ENCODE assay signal across 13 mouse cellular contexts in the genomic region with DNA sequence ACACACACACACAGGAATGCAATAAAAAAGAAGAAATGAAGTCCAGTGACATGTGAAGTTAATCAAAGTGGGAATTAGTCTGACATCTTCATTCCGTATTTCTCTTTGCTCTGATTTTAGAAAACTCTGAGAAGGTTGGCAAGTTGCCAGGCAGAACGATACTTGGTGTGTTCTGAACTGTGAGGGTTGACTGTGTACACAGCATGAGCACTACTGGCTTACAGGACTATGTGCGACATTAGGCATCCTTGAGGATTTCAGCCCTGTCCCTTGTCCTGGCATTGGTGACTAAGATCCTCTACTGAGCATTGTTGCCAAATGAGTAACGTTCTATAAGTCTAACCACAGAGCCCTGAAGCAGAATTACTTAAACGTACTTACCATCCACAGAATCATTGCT.
DNase-seq lines count a peak whose midpoint lies in the region; ATAC-seq and TF ChIP-seq lines count a peak whose summit lies in the region.
"Had no signal": no experiment of that assay in that cellular context is flagged by ENCODE, and none has a peak within 500 bp of the region (broad histone marks: within the 10 kb centered on the region; RNA-seq: fewer than 3 reads in every experiment).

No protein-coding gene starts in this region.

- no peaks in the 10 kb centered on the region for H3K4me1 ChIP-seq in forebrain, embryonic 14.5 days (ENCODE audit: control insufficient read depth, insufficient read depth, low read length)
- no peaks in the 10 kb centered on the region for H3K4me1 ChIP-seq in forebrain, embryonic 16.5 days (replicated peaks; ENCODE audit: control insufficient read depth, insufficient read depth, low read length)
- H3K4me1 ChIP-seq in intestine, postnatal 0 days (replicated peaks; ENCODE audit: control insufficient read depth, insufficient read depth, low read length): no peaks in the 10 kb centered on the region
- H3K4me1 ChIP-seq: forebrain, embryonic 12.5 days had no signal

- no peak overlapping the region for H3K4me2 ChIP-seq in forebrain, embryonic 14.5 days (ENCODE audit: low read length)
- H3K4me2 ChIP-seq in forebrain, embryonic 16.5 days (ENCODE audit: low read length): no peak overlapping the region
- no peak overlapping the region for H3K4me2 ChIP-seq in intestine, postnatal 0 days (replicated peaks; ENCODE audit: low read depth)
- H3K4me2 ChIP-seq: forebrain, embryonic 12.5 days; hindbrain, embryonic 15.5 days had no signal

- no peak overlapping the region for H3K9ac ChIP-seq in forebrain, embryonic 14.5 days (ENCODE audit: low read length)
- no peak overlapping the region for H3K9ac ChIP-seq in forebrain, embryonic 16.5 days (replicated peaks; ENCODE audit: low read depth, low read length)
- no peak overlapping the region for H3K9ac ChIP-seq in intestine, postnatal 0 days (ENCODE audit: low read depth, low read length)
- H3K9ac ChIP-seq: forebrain, embryonic 12.5 days; hindbrain, embryonic 15.5 days had no signal

- no peak overlapping the region for H3K4me3 ChIP-seq in forebrain, embryonic 14.5 days (ENCODE audit: low read depth, low read length)
- H3K4me3 ChIP-seq in forebrain, embryonic 16.5 days (replicated peaks; ENCODE audit: low read length): no peak overlapping the region
- H3K4me3 ChIP-seq in intestine, postnatal 0 days (ENCODE audit: low read depth, low read length): no peak overlapping the region
- H3K4me3 ChIP-seq: forebrain, embryonic 12.5 days; hindbrain, embryonic 15.5 days had no signal

- no peak; the same call in 1 of the 2 replicates for ATAC-seq in forebrain, embryonic 14.5 days
- no peak for ATAC-seq in forebrain, embryonic 16.5 days
- no peak for ATAC-seq in intestine, postnatal 0 days

- no peak for TF ChIP-seq CTCF in intestine, postnatal 0 days (IDR thresholded peaks at IDR 0.05; ENCODE audit: low read depth)

- no peaks in the 10 kb centered on the region for H3K27me3 ChIP-seq in forebrain, embryonic 14.5 days (replicated peaks; ENCODE audit: control insufficient read depth, insufficient read depth, low read length)
- H3K27me3 ChIP-seq in forebrain, embryonic 16.5 days (replicated peaks; ENCODE audit: control insufficient read depth, insufficient read depth, low read length): no peaks in the 10 kb centered on the region
- no peaks in the 10 kb centered on the region for H3K27me3 ChIP-seq in intestine, postnatal 0 days (replicated peaks; ENCODE audit: control insufficient read depth, insufficient read depth, low read length)
- H3K27me3 ChIP-seq: CH12.LX; forebrain, embryonic 12.5 days; hindbrain, embryonic 15.5 days had no signal

- 40% methylated on average over 5 of the region's 5 CpGs for whole genome bisulfite sequencing in forebrain, embryonic 14.5 days
- WGBS in forebrain, embryonic 16.5 days: 33% methylated on average over 5 of the region's 5 CpGs
- 47% methylated on average over 5 of the region's 5 CpGs for WGBS in intestine, postnatal 0 days

- H3K9me3 ChIP-seq in forebrain, embryonic 14.5 days (replicated peaks; ENCODE audit: control insufficient read depth, low read length): no peaks in the 10 kb centered on the region
- no peaks in the 10 kb centered on the region for H3K9me3 ChIP-seq in forebrain, embryonic 16.5 days (ENCODE audit: control insufficient read depth, low read length)
- H3K9me3 ChIP-seq in intestine, postnatal 0 days (ENCODE audit: control insufficient read depth): no peaks in the 10 kb centered on the region
- H3K9me3 ChIP-seq: forebrain, embryonic 12.5 days; hindbrain, embryonic 15.5 days had no signal

- DNase-seq in forebrain, embryonic 14.5 days (ENCODE audit: low spot score): peak; percentile 44
- DNase-seq in left cerebral cortex, adult 18-20 months (ENCODE audit: low spot score in 2 of 2): peak; percentile 22 to 37
- DNase-seq in left cerebral cortex, adult 11 months (ENCODE audit: low spot score): no peak
- peak; percentile 38 for DNase-seq in right cerebral cortex, postnatal 14 days
- DNase-seq in right cerebral cortex, adult 18-20 months: no peak
- no peak for DNase-seq in urinary bladder, postnatal 36 days (ENCODE audit: low spot score in 2 of 2)
- DNase-seq: embryo, embryonic 11 days; thymus, postnatal 4 days had no signal

- H3K36me3 ChIP-seq in forebrain, embryonic 14.5 days (ENCODE audit: control insufficient read depth, insufficient read depth, low read length): no peaks in the 10 kb centered on the region
- H3K36me3 ChIP-seq in forebrain, embryonic 16.5 days (ENCODE audit: control insufficient read depth, insufficient read depth): no peaks in the 10 kb centered on the region
- H3K36me3 ChIP-seq in intestine, postnatal 0 days (ENCODE audit: control insufficient read depth, insufficient read depth): no peaks in the 10 kb centered on the region
- H3K36me3 ChIP-seq: forebrain, embryonic 12.5 days; hindbrain, embryonic 15.5 days had no signal

- no peak overlapping the region for H3K27ac ChIP-seq in forebrain, embryonic 14.5 days (ENCODE audit: low read depth, low read length)
- no peak overlapping the region for H3K27ac ChIP-seq in forebrain, embryonic 16.5 days (ENCODE audit: low read length)
- H3K27ac ChIP-seq in intestine, postnatal 0 days (ENCODE audit: low read depth, low read length): no peak overlapping the region
- H3K27ac ChIP-seq: forebrain, embryonic 12.5 days; hindbrain, embryonic 15.5 days had no signal

Comparison
In these comparisons a context has a peak if more than half of its experiments do, and no peak if none do; other contexts are left out.
1. DNase-seq: peak in forebrain, embryonic 14.5 days (single experiment), left cerebral cortex, adult 18-20 months (2 of 2) and right cerebral cortex, postnatal 14 days (single experiment); none in left cerebral cortex, adult 11 months (single experiment), right cerebral cortex, adult 18-20 months (single experiment) and urinary bladder, postnatal 36 days (0 of 2).